Mouse (Mus musculus) T-helper 1 cell (primary cell): ENCODE measurements around the gene Eea1.
"Not testable (repeated sequence)": the region's sequence is repeated elsewhere in the genome, so short reads cannot be mapped to it uniquely, and the experiment has no call there.

Experiments used
- in situ Hi-C: fragments of 300-600 bp; cut with MboI, MseI; formaldehyde crosslinking; loops from one replicate; pipeline ENCODE4 v1.15.1; 2025; ENCODE audit warnings: high pct_unique_total_duplicates

The Eea1 gene

GRCm38 (mm10) chr10:96048550-96048949 is 108.1 kb downstream of the Eea1 start:
- in situ Hi-C loops: no loop called here

GRCm38 (mm10) chr10:96067347-96067746 is 126.9 kb downstream of the Eea1 start:
- in situ Hi-C loops: no loop called here

- in situ Hi-C loops: no loop called here
These were observed 133.9 kb downstream of the Eea1 start for GRCm38 (mm10) chr10:96074386-96074785.

- in situ Hi-C loops: no loop called here
These were observed 135.0 kb downstream of the Eea1 start for GRCm38 (mm10) chr10:96075403-96075802.

GRCm38 (mm10) chr10:96075880-96076279 is 135.4 kb downstream of the Eea1 start:
- in situ Hi-C loops: no loop called here

GRCm38 (mm10) chr10:96076461-96076860 is 136.0 kb downstream of the Eea1 start:
- in situ Hi-C loops: no loop called here

- in situ Hi-C loops: not testable (repeated sequence)
These were observed 137.1 kb downstream of the Eea1 start for GRCm38 (mm10) chr10:96077480-96078066.

- in situ Hi-C loops: no loop called here
These were observed 139.4 kb downstream of the Eea1 start for GRCm38 (mm10) chr10:96079823-96080222.

- in situ Hi-C loops: no loop called here
These were observed 140.3 kb downstream of the Eea1 start for GRCm38 (mm10) chr10:96080440-96081381.

GRCm38 (mm10) chr10:96082203-96082602 is 141.8 kb downstream of the Eea1 start:
- in situ Hi-C loops: no loop called here

GRCm38 (mm10) chr10:96089744-96090143 is 149.3 kb downstream of the Eea1 start:
- in situ Hi-C loops: no loop called here

GRCm38 (mm10) chr10:96090388-96090787 is 149.9 kb downstream of the Eea1 start:
- in situ Hi-C loops: no loop called here

GRCm38 (mm10) chr10:96093890-96094531 is 153.6 kb downstream of the Eea1 start:
- in situ Hi-C loops: no loop called here

- in situ Hi-C loops: no loop called here
These were observed 154.1 kb downstream of the Eea1 start for GRCm38 (mm10) chr10:96094559-96094958.
